Mouse (Mus musculus) CH12.LX (cell line): ENCODE data around the gene Dip2b. TPM values are rescaled to one million over a fixed set of nuclear protein-coding genes. Genes with fewer than 3 reads are reported as not detected.
"Not testable (repeated sequence)": the region's sequence is repeated elsewhere in the genome, so short reads cannot be mapped to it uniquely, and the experiment has no call there.

Experiments
- DNase-seq: peaks from one replicate; pipeline ENCODE4 v3.0.0-alpha.2; 2013; ENCODE audit errors: extremely low read depth
- H3K27ac ChIP-seq: 2 replicates; pipeline ENCODE4 v1.5.1; 2012; ENCODE audit warnings: low read depth, mild to moderate bottlenecking, control low read depth, moderate library complexity; ENCODE audit not compliant: insufficient read depth
- H3K27me3 ChIP-seq: replicated peaks from 2 replicates; pipeline ENCODE3; 2012; ENCODE audit warnings: inconsistent platforms
- H3K36me3 ChIP-seq, 2 experiments: replicated peaks in 1 of 2; 2 replicates each; pipeline versions ENCODE3 to v1.6.1; 2012; ENCODE audit warnings: inconsistent platforms in 1 of 2, low read length in 1 of 2, mild to moderate bottlenecking in 1 of 2, mixed read lengths in 1 of 2, moderate library complexity in 1 of 2; ENCODE audit not compliant: control insufficient read depth in 1 of 2, insufficient read depth in 1 of 2
- H3K4me1 ChIP-seq, 2 experiments: 2 replicates each; pipeline ENCODE4 v1.6.1; 2012; ENCODE audit warnings: inconsistent platforms in 1 of 2, moderate library complexity in 1 of 2; ENCODE audit not compliant: insufficient read depth in 2 of 2, control insufficient read depth in 1 of 2
- H3K4me2 ChIP-seq: 2 replicates; pipeline ENCODE4 v1.6.1; 2012; ENCODE audit warnings: low read depth, mild to moderate bottlenecking, control low read depth; ENCODE audit not compliant: poor library complexity, insufficient read depth, severe bottlenecking
- H3K4me3 ChIP-seq, 3 experiments: fragments of 150-350 bp in 1 of 3; sonication (generic) in 1 of 3; replicated peaks in 1 of 3; 2 replicates each; pipeline versions ENCODE3 to v1.5.1; 2011 to 2012; ENCODE audit warnings: low read depth in 2 of 3, low read length in 2 of 3, mild to moderate bottlenecking in 2 of 3, moderate library complexity in 2 of 3, control low read depth in 1 of 3, improper control_type of control experiment in 1 of 3, inconsistent platforms in 1 of 3, mixed read lengths in 1 of 3; ENCODE audit not compliant: poor library complexity in 1 of 3
- H3K79me2 ChIP-seq: replicated peaks from 2 replicates; pipeline ENCODE4 v1.6.1; 2012; ENCODE audit warnings: mild to moderate bottlenecking, moderate library complexity; ENCODE audit not compliant: control insufficient read depth, poor library complexity, insufficient read depth, severe bottlenecking; ENCODE audit errors: extremely low read depth
- H3K9ac ChIP-seq: 2 replicates; pipeline ENCODE4 v1.6.1; 2012; ENCODE audit warnings: low read depth, mild to moderate bottlenecking, control low read depth, moderate library complexity; ENCODE audit not compliant: insufficient read depth
- H3K9me3 ChIP-seq: replicated peaks from 2 replicates; pipeline ENCODE3; 2012; ENCODE audit warnings: low read length, inconsistent platforms, mixed read lengths
- CHD1 ChIP-seq: IDR thresholded peaks from 2 replicates; pipeline ENCODE4 v1.6.1; 2012; ENCODE audit warnings: low read depth, low read length, improper control_type of control experiment, inconsistent platforms
- ELF1 ChIP-seq: IDR thresholded peaks from 2 replicates; pipeline ENCODE4 v1.6.1; 2014; ENCODE audit warnings: low read depth, mild to moderate bottlenecking, inconsistent platforms, low read length, improper control_type of control experiment
- IRF4 ChIP-seq: IDR thresholded peaks from 2 replicates; pipeline ENCODE4 v1.6.1; 2014; ENCODE audit warnings: low read depth, mild to moderate bottlenecking, inconsistent platforms, low read length, improper control_type of control experiment
- JUN ChIP-seq: IDR thresholded peaks from 2 replicates; pipeline ENCODE4 v1.6.1; 2011; ENCODE audit warnings: low read depth, mild to moderate bottlenecking, low read length, improper control_type of control experiment, moderate library complexity; ENCODE audit not compliant: insufficient read depth
- JUND ChIP-seq: conservative IDR thresholded peaks from 2 replicates; pipeline ENCODE4 v1.6.1; 2011; ENCODE audit warnings: low read depth, low read length, improper control_type of control experiment
- MAFK ChIP-seq: IDR thresholded peaks from 2 replicates; pipeline ENCODE4 v1.6.1; 2011; ENCODE audit warnings: low read length, improper control_type of control experiment; ENCODE audit not compliant: insufficient replicate concordance
- MAX ChIP-seq: IDR thresholded peaks from 2 replicates; pipeline ENCODE4 v1.6.1; 2011; ENCODE audit warnings: low read length, improper control_type of control experiment
- MAZ ChIP-seq: IDR thresholded peaks from 2 replicates; pipeline ENCODE4 v1.6.1; 2012; ENCODE audit warnings: low read depth, mild to moderate bottlenecking, inconsistent platforms, low read length, improper control_type of control experiment, moderate library complexity
- MXI1 ChIP-seq: IDR thresholded peaks from 2 replicates; pipeline ENCODE4 v1.6.1; 2011; ENCODE audit warnings: mild to moderate bottlenecking, low read depth, low read length, improper control_type of control experiment
- POLR2A ChIP-seq: IDR thresholded peaks from 2 replicates; pipeline ENCODE4 v1.6.1; 2011; ENCODE audit warnings: low read depth, mild to moderate bottlenecking, improper control_type of control experiment, low read length
- RCOR1 ChIP-seq: conservative IDR thresholded peaks from 2 replicates; pipeline ENCODE4 v1.6.1; 2012; ENCODE audit warnings: low read depth, mild to moderate bottlenecking, inconsistent platforms, low read length, improper control_type of control experiment
- TBP ChIP-seq: conservative IDR thresholded peaks from 2 replicates; pipeline ENCODE4 v1.6.1; 2011; ENCODE audit warnings: low read depth, low read length, improper control_type of control experiment
- UBTF ChIP-seq: IDR thresholded peaks from 2 replicates; pipeline ENCODE4 v1.6.1; 2012; ENCODE audit warnings: low read depth, mild to moderate bottlenecking, inconsistent platforms, low read length, improper control_type of control experiment, moderate library complexity
- ZC3H11A ChIP-seq: IDR thresholded peaks from 2 replicates; pipeline ENCODE4 v1.6.1; 2012; ENCODE audit warnings: low read depth, mild to moderate bottlenecking, inconsistent platforms, low read length, improper control_type of control experiment
- ZNF384 ChIP-seq: IDR thresholded peaks from 2 replicates; pipeline ENCODE4 v1.6.1; 2012; ENCODE audit warnings: low read depth, low read length, improper control_type of control experiment, inconsistent platforms
- dilution Hi-C: fragments of 300-500 bp; cut with MboI; formaldehyde crosslinking; loops from 2 replicates; pipeline ENCODE4 v1.14.3; 2020; ENCODE audit warnings: low sequenced_read_pairs; ENCODE audit not compliant: extremely low pct_unique_long_range_greater_than_20kb, extremely low pct_ligation_motif_present
- in situ Hi-C: fragments of 300-500 bp; cut with MboI; formaldehyde crosslinking; loops from 3 replicates; pipeline ENCODE4 v1.14.3; 2019; ENCODE audit warnings: low sequenced_read_pairs, low pct_ligation_motif_present, low pct_unique_long_range_greater_than_20kb, mixed read lengths
- polyA plus RNA-seq: library from polyadenylated mRNA; unstranded; fragments of >175 nt; gene quantifications from 2 replicates; pipeline ENCODE4 v1.2.1, GENCODE M21; 2012; ENCODE audit warnings: low read depth; ENCODE audit not compliant: insufficient read length
- total RNA-seq, 2 experiments: library from RNA; depleted of rRNA; stranded (reverse); fragments of 300-350 nt in 1 of 2; fragments of >200 nt in 1 of 2; gene quantifications; 2 replicates each; pipeline ENCODE4 v1.2.3; 2012 to 2014

Dip2b gene
- total and polyA plus RNA-seq, 3 experiments, result 15.7 to 18.2 (median 16.7) TPM

DNA sequence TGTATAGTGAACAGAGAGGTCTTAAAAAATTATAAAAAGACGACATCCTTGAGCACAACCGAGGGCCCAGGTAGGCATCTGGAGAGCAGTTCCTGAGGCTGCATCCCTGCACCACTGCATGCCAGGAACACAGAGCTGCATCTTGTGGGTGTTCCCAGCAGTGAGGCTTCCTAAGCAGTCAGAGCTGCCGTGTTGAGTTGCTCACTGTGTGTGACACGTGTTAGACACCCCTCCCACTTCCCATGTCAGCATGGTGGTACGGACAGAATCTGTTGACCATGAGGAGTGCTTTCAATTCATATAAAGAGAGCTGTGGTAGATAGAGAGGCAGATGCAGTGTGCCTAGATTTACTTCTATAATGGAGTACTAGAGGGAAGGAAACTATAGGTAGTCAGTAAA is 218.8 kb downstream of the Dip2b start:
- Histone ChIP-seq H3K4me3 (no peak overlapping the region), H3K9me3 (no peaks in the 10 kb centered on the region), H3K9ac (no peak overlapping the region), H3K27ac (no peak overlapping the region), H3K27me3 (no peaks in the 10 kb centered on the region), H3K36me3 (peaks cover 52 to 79% of the 10 kb centered on the region in 2 experiments), H3K79me2 (no peaks in the 10 kb centered on the region), H3K4me2 (no peak overlapping the region), H3K4me1 (no peaks in the 10 kb centered on the region)
- TF ChIP-seq MAX, result no peak
- no peak for TF ChIP-seq CHD1
- no peak for TF ChIP-seq JUND
- TF ChIP-seq IRF4, result no peak
- dilution Hi-C loops (no loop called here), in situ Hi-C loops (no loop called here)
- no peak for DNase-seq

DNA sequence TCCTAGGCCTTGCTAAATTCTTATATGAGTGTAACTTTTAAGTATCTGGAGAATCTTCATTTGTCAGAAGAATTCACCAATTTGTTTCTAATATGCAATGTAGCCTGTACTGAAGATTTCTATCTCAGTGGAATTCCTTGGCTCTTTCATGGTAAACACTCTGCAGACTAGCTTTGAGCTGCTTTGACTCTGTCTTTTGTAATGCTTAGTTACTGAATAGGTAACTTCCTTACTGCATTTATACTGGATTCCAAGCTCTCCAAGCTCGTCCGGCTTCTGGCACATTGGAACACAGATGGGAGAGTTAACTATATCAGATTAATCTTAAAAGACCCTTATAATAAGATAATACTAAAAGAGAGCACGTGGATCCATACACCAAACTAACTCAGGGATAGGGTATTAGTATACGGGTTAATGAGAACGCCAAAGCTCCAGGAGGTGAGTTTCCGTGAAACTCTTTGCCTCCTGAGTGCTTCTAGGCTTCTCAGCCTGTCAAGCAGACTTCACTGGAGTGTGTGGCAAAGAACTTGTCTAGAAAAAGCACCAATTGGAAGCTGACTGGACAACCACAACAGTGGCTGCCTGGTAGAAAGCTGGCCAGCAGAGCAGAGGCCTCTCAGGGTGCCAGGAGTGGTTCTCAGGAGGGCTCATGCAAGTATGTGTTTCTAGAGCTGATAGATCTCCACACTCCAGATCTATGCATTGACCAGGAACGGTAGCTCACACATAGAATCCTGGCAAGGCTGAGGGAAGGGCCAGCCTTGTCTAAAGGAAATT is 220.4 kb downstream of the Dip2b start:
- in situ Hi-C loops, result no loop called here
- dilution Hi-C loops, result no loop called here

DNA sequence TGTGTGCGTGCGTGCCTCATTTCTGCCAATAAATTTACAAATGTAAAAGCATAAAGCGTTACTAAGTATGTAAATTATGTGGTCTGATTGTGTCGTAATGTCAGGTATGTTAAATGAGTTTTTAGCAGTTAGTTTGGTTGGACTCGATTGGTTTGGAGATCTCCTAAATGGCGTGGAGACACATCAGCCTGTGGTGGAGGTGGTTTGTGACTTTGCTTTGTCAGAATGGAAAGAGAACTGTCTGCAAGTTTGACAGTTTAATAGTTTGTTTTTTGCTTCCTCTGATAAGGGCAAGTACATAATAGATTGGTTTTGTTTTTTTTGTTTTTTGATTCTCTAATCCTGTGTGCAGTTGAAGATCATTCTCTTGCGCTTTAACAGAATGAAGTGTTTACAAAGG is 221.9 kb downstream of the Dip2b start:
- H3K4me2 ChIP-seq, H3K9me3 ChIP-seq, H3K9ac ChIP-seq, H3K4me3 ChIP-seq, H3K4me1 ChIP-seq, H3K27ac ChIP-seq, DNase-seq, H3K27me3 ChIP-seq, H3K79me2 ChIP-seq, dilution Hi-C loops: not testable (repeated sequence)
- in situ Hi-C loops, result loop anchor here (10.0 kb wide), 1 partner anchor 64 kb away; no protein-coding TSS in a partner anchor
- peaks cover 29 to 53% of the 10 kb centered on the region in 2 experiments for H3K36me3 ChIP-seq

More for the DNA sequence above, 220.4 kb downstream of the Dip2b start:
- peaks cover 42 to 68% of the 10 kb centered on the region in 2 experiments for H3K36me3 ChIP-seq
- no peaks in the 10 kb centered on the region for H3K4me1 ChIP-seq
- no peaks in the 10 kb centered on the region for H3K9me3 ChIP-seq
- H3K9ac ChIP-seq, result no peak overlapping the region
- H3K79me2 ChIP-seq, result no peaks in the 10 kb centered on the region
- no peaks in the 10 kb centered on the region for H3K27me3 ChIP-seq
- no peak for DNase-seq
- H3K4me2 ChIP-seq, result no peak overlapping the region
- H3K27ac ChIP-seq, result no peak overlapping the region
- TF ChIP-seq RCOR1 (no peak), TBP (no peak), UBTF (no peak), ZNF384 (no peak), ELF1 (no peak), CHD1 (no peak), MAFK (no peak), JUN (no peak), ZC3H11A (no peak), POLR2A (no peak), MAZ (no peak), MXI1 (no peak), MAX (no peak)
- no peak overlapping the region for H3K4me3 ChIP-seq
